Mouse (Mus musculus) heart, postnatal 25 days (tissue): ENCODE results near the gene Adgrv1. TPM values are rescaled to one million over a fixed set of nuclear protein-coding genes. Genes with fewer than 3 reads are reported as not detected.

Experiments
- DNase-seq: peaks from one replicate; pipeline ENCODE4 v3.0.0; 2022; ENCODE audit warnings: low spot score
- intact Hi-C: fragments of 180-260 bp; cut with DNase I; formaldehyde crosslinking; loops from one replicate; pipeline ENCODE4 v1.15.1; 2025
- microRNA-seq: library from miRNA; unstranded; fragments of <30 nt; microRNA quantifications from one replicate; pipeline ENCODE4 v1.2.0, GENCODE M21; 2022
- total RNA-seq, 2 experiments: library from RNA; stranded (reverse); gene quantifications; 2 replicates each; pipeline ENCODE4 v1.2.3; 2021

Adgrv1 gene
- total RNA-seq, 2 experiments from 2014 or later = 0.13 to 0.17 TPM

- DNase-seq = no peak
- intact Hi-C loops = no loop called here
Observed at GRCm38 (mm10) chr13:81122238-81122637, 510.7 kb downstream of the Adgrv1 start.

- no peak for DNase-seq
- intact Hi-C loops = no loop called here
Observed at GRCm38 (mm10) chr13:81110479-81110878, 522.5 kb downstream of the Adgrv1 start.

GRCm38 (mm10) chr13:81109676-81110075 is 523.3 kb downstream of the Adgrv1 start:
- DNase-seq = no peak
- intact Hi-C loops = no loop called here

GRCm38 (mm10) chr13:81108526-81109302 is 524.2 kb downstream of the Adgrv1 start:
- intact Hi-C loops = no loop called here
- no peak for DNase-seq

GRCm38 (mm10) chr13:81107436-81107835 is 525.5 kb downstream of the Adgrv1 start:
- no peak for DNase-seq
- intact Hi-C loops = no loop called here

- peak; percentile 45 for DNase-seq
- intact Hi-C loops = no loop called here
Observed at GRCm38 (mm10) chr13:81103794-81104193, 529.2 kb downstream of the Adgrv1 start.

GRCm38 (mm10) chr13:81096424-81096823 is 536.5 kb downstream of the Adgrv1 start:
- intact Hi-C loops = no loop called here
- no peak for DNase-seq

- DNase-seq = peak; percentile 6
- intact Hi-C loops = no loop called here
Observed at GRCm38 (mm10) chr13:81094513-81094912, 538.4 kb downstream of the Adgrv1 start.

GRCm38 (mm10) chr13:81090051-81090836 is 542.7 kb downstream of the Adgrv1 start:
- no peak for DNase-seq
- intact Hi-C loops = no loop called here

GRCm38 (mm10) chr13:81086969-81087682 is 545.8 kb downstream of the Adgrv1 start:
- intact Hi-C loops = no loop called here
- DNase-seq = no peak

GRCm38 (mm10) chr13:81072214-81072613 is 560.7 kb downstream of the Adgrv1 start:
- intact Hi-C loops = no loop called here
- no peak for DNase-seq

- intact Hi-C loops = no loop called here
Observed at GRCm38 (mm10) chr13:81051448-81051847, 581.5 kb downstream of the Adgrv1 start.

GRCm38 (mm10) chr13:81050911-81051310 is 582.0 kb downstream of the Adgrv1 start:
- intact Hi-C loops = no loop called here

More at GRCm38 (mm10) chr13:81051448-81051847, 581.5 kb downstream of the Adgrv1 start:
- DNase-seq = no peak

GRCm38 (mm10) chr13:81045345-81045744 is 587.6 kb downstream of the Adgrv1 start:
- intact Hi-C loops = no loop called here
- DNase-seq = no peak

More at GRCm38 (mm10) chr13:81050911-81051310, 582.0 kb downstream of the Adgrv1 start:
- no peak for DNase-seq

Small RNA genes lying within 50 kb of the gene (microRNA-seq; reads per million reads assigned to microRNA genes)
- gene Gm25241 = not detected

Other genes with a start within 250 kb of the Adgrv1 start
- gene Lysmd3, start 24.5 kb upstream of the Adgrv1 start, total RNA-seq = 10 to 100 TPM; 17.4 to 17.9 TPM
- 1 to 10 TPM; 1.9 to 2.5 TPM for gene Polr3g, start 77.9 kb upstream of the Adgrv1 start, total RNA-seq
- gene Mblac2, start 78.2 kb upstream of the Adgrv1 start, total RNA-seq = 1 to 10 TPM; 2.5 to 3.1 TPM
- 10 to 100 TPM; 59.1 TPM for gene Cetn3, start 149.9 kb upstream of the Adgrv1 start, total RNA-seq